Mouse (Mus musculus): ENCODE measurements at regions not wholly inside any gene's neighbourhood (a gene's known extent, or its start where the extent isn't known, plus 50 kb on each side); places are given as distances from the start of the nearest gene placed in this dataset.
A peak's percentile ranks its signal among the peaks of the same experiment; 100 is the strongest.

DNA sequence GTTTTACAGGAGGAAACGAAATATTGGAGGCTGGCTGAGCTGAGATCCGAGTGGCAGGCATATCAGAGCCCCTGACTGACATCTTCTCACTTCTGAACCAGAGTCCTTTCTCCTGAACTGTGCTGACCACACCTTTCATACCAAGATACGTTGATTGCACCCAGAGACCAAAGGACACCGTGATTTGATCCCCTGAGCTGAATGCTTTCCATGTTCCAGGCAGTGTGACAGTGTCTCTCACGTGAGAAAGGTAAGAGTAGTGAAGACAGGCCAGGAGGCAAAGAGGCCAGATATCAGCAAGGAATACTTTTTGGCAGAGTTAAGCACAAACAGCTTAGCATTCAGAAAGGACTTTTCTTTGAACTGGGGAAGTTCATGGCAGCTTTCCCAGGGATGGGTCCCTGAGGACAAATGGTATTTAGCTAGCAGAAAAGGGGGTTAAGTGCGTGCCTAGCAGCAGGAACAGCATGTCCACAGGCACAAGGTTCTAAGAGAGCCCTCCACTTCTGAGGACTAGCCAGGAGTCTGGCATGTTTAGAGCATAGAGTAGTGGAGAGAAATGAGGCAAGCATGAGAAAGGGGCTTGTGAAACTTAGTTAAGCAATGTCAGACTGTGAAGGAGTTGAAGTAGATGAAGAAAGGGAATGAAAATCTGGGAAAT lies 111.0 kb upstream of the Cdkn2b start:
- Histone ChIP-seq H3K27ac (ENCODE audit: control insufficient read depth, insufficient read depth, low read depth, low read length) (0 out of 2 replicates have a peak overlapping the region, but pooled peaks have one; percentile 6), H3K36me3 (ENCODE audit: control insufficient read depth, insufficient read depth, low read length) (no peaks in the 10 kb centered on the region), H3K4me1 (ENCODE audit: control insufficient read depth, insufficient read depth, low read length) (no peaks in the 10 kb centered on the region), H3K4me3 (ENCODE audit: control insufficient read depth, low read depth, low read length) (no peak overlapping the region), H3K27me3 (ENCODE audit: control insufficient read depth, insufficient read depth, low read length) (no peaks in the 10 kb centered on the region)
- no peak for TF ChIP-seq POLR2A (IDR thresholded peaks at IDR 0.05; ENCODE audit: control insufficient read depth, low read depth, low read length)
- TF ChIP-seq CTCF (IDR thresholded peaks at IDR 0.05; ENCODE audit: control insufficient read depth, insufficient read depth, insufficient replicate concordance, low read depth, low read length) = no peak

GRCm38 (mm10) chr4:89420868-89421267 lies 110.0 kb upstream of the Cdkn2b start:
- TF ChIP-seq POLR2A (IDR thresholded peaks at IDR 0.05; ENCODE audit: control insufficient read depth, low read depth, low read length) (no peak), CTCF (IDR thresholded peaks at IDR 0.05; ENCODE audit: control insufficient read depth, insufficient read depth, insufficient replicate concordance, low read depth, low read length) (no peak)
- Histone ChIP-seq H3K27me3 (ENCODE audit: control insufficient read depth, insufficient read depth, low read length) (no peaks in the 10 kb centered on the region), H3K4me3 (ENCODE audit: control insufficient read depth, low read depth, low read length) (no peak overlapping the region), H3K4me1 (ENCODE audit: control insufficient read depth, insufficient read depth, low read length) (no peaks in the 10 kb centered on the region), H3K27ac (ENCODE audit: control insufficient read depth, insufficient read depth, low read depth, low read length) (no peak overlapping the region), H3K36me3 (ENCODE audit: control insufficient read depth, insufficient read depth, low read length) (no peaks in the 10 kb centered on the region)

DNA sequence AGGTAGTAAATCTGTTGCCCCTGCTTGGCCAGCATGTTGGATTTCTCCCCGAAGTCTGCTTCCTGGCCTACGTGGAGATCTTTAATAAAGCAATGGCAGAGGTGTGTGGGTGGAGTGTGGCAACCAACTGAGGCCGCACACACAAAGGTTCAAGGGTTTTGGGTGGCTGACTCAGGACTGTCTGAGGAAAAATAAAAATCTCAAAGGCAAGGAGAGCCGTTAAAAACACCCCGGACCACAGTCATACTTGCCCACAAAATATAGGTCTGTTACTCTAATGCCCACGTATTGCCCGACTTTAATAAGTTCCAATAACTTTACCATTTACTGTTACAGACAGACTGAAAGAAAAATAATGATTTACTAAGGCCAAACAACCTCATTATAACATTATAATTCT lies 108.7 kb upstream of the Cdkn2b start:
- no peaks in the 10 kb centered on the region for H3K4me1 ChIP-seq (ENCODE audit: control insufficient read depth, insufficient read depth, low read length)
- TF ChIP-seq POLR2A (IDR thresholded peaks at IDR 0.05; ENCODE audit: control insufficient read depth, low read depth, low read length) (no peak), CTCF (IDR thresholded peaks at IDR 0.05; ENCODE audit: control insufficient read depth, insufficient read depth, insufficient replicate concordance, low read depth, low read length) (no peak)
- no peak overlapping the region for H3K4me3 ChIP-seq (ENCODE audit: control insufficient read depth, low read depth, low read length)
- no peak overlapping the region for H3K27ac ChIP-seq (ENCODE audit: control insufficient read depth, insufficient read depth, low read depth, low read length)
- no peaks in the 10 kb centered on the region for H3K27me3 ChIP-seq (ENCODE audit: control insufficient read depth, insufficient read depth, low read length)
- no peaks in the 10 kb centered on the region for H3K36me3 ChIP-seq (ENCODE audit: control insufficient read depth, insufficient read depth, low read length)

DNA sequence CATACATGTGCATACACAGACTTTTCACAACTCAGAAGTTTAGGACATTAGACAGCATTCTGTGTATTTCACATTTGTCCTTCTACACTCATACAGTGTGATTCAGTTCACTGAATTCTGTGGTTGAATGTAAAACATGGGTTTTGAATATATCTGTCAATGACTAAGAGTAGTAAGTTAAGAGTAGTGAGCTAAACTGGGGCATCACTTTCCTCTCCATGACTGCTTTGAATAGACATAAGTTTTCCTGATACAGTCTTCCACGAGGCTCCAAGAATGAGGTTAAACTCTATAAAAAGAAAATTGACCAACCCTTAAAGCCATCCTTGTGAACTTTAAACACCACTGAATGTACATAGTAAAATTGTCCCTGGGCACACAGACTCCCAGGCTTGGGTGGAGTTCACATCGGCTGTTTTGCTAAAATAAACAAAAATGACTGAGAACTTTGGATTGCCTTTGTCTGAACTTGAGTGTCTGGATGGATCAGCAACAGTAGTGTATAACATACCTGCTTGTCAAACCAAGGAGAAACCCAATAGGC lies 94.9 kb upstream of the Cdkn2b start:
- Histone ChIP-seq H3K27ac (ENCODE audit: control insufficient read depth, insufficient read depth, low read depth, low read length) (no peak overlapping the region), H3K36me3 (ENCODE audit: control insufficient read depth, insufficient read depth, low read length) (no peaks in the 10 kb centered on the region), H3K4me1 (ENCODE audit: control insufficient read depth, insufficient read depth, low read length) (no peaks in the 10 kb centered on the region), H3K4me3 (ENCODE audit: control insufficient read depth, low read depth, low read length) (no peak overlapping the region), H3K27me3 (ENCODE audit: control insufficient read depth, insufficient read depth, low read length) (no peaks in the 10 kb centered on the region)
- TF ChIP-seq POLR2A (IDR thresholded peaks at IDR 0.05; ENCODE audit: control insufficient read depth, low read depth, low read length) = no peak
- no peak for TF ChIP-seq CTCF (IDR thresholded peaks at IDR 0.05; ENCODE audit: control insufficient read depth, insufficient read depth, insufficient replicate concordance, low read depth, low read length)

- Histone ChIP-seq H3K4me1 (ENCODE audit: control insufficient read depth, insufficient read depth, low read length) (no peaks in the 10 kb centered on the region), H3K4me3 (ENCODE audit: control insufficient read depth, low read depth, low read length) (no peak overlapping the region), H3K36me3 (ENCODE audit: control insufficient read depth, insufficient read depth, low read length) (no peaks in the 10 kb centered on the region), H3K27ac (ENCODE audit: control insufficient read depth, insufficient read depth, low read depth, low read length) (no peak overlapping the region), H3K27me3 (ENCODE audit: control insufficient read depth, insufficient read depth, low read length) (no peaks in the 10 kb centered on the region)
- no peak for TF ChIP-seq CTCF (IDR thresholded peaks at IDR 0.05; ENCODE audit: control insufficient read depth, insufficient read depth, insufficient replicate concordance, low read depth, low read length)
- no peak for TF ChIP-seq POLR2A (IDR thresholded peaks at IDR 0.05; ENCODE audit: control insufficient read depth, low read depth, low read length)
Measured at GRCm38 (mm10) chr4:89403151-89403550, 92.3 kb upstream of the Cdkn2b start.

DNA sequence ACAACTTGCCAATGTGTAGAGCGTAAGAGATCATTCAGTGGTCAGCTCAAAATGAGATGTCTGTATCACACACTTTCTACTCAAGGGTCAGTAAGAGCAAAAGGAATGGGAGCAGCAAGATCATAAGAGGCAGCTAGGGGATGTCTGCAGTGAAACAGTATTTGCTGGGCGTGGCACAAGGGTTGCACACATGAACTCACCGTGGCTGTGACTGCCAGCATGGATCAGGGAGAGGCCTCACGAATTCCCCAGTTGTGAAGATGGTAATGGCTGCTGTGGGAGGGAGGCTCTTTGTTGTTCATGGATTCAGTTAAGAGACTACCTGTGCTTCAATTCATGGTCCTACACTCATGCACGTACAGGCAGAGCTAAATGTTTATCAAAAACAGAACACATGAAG lies 91.5 kb upstream of the Cdkn2b start:
- no peaks in the 10 kb centered on the region for H3K27me3 ChIP-seq (ENCODE audit: control insufficient read depth, insufficient read depth, low read length)
- no peaks in the 10 kb centered on the region for H3K4me1 ChIP-seq (ENCODE audit: control insufficient read depth, insufficient read depth, low read length)
- H3K36me3 ChIP-seq (ENCODE audit: control insufficient read depth, insufficient read depth, low read length) = no peaks in the 10 kb centered on the region
- TF ChIP-seq CTCF (IDR thresholded peaks at IDR 0.05; ENCODE audit: control insufficient read depth, insufficient read depth, insufficient replicate concordance, low read depth, low read length) (no peak), POLR2A (IDR thresholded peaks at IDR 0.05; ENCODE audit: control insufficient read depth, low read depth, low read length) (no peak)
- no peak overlapping the region for H3K27ac ChIP-seq (ENCODE audit: control insufficient read depth, insufficient read depth, low read depth, low read length)
- no peak overlapping the region for H3K4me3 ChIP-seq (ENCODE audit: control insufficient read depth, low read depth, low read length)

DNA sequence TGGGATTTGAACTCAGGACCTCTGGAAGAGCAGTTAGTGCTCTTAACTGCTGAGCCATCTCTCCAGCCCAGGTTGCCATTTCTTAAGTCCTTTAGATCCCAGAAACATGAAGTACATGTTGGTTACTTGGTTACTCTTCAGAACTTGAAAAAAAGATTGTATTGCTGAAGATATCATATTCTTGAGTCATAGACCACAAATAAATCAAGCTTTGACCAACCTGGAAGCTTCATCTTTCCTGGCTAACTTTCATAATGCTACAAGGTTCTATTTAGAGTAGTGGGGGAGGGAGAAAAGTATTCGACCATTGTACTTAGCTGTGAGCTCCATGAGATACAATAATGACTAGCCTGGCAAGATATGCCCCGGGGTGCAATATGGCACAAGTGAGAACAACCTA lies 90.9 kb upstream of the Cdkn2b start:
- Histone ChIP-seq H3K4me1 (ENCODE audit: control insufficient read depth, insufficient read depth, low read length) (no peaks in the 10 kb centered on the region), H3K27ac (ENCODE audit: control insufficient read depth, insufficient read depth, low read depth, low read length) (no peak overlapping the region), H3K4me3 (ENCODE audit: control insufficient read depth, low read depth, low read length) (no peak overlapping the region), H3K27me3 (ENCODE audit: control insufficient read depth, insufficient read depth, low read length) (no peaks in the 10 kb centered on the region), H3K36me3 (ENCODE audit: control insufficient read depth, insufficient read depth, low read length) (no peaks in the 10 kb centered on the region)
- TF ChIP-seq POLR2A (IDR thresholded peaks at IDR 0.05; ENCODE audit: control insufficient read depth, low read depth, low read length) (no peak), CTCF (IDR thresholded peaks at IDR 0.05; ENCODE audit: control insufficient read depth, insufficient read depth, insufficient replicate concordance, low read depth, low read length) (no peak)
